Mouse (Mus musculus) T-helper 2 cell (primary cell): Measurements from ENCODE around the gene Gm6993.

Source experiments
- in situ Hi-C: fragments of 300-600 bp; cut with MboI, MseI; formaldehyde crosslinking; loops from one replicate; pipeline ENCODE4 v1.15.1; 2025; ENCODE audit warnings: high pct_unique_total_duplicates

Gene Gm6993

DNA sequence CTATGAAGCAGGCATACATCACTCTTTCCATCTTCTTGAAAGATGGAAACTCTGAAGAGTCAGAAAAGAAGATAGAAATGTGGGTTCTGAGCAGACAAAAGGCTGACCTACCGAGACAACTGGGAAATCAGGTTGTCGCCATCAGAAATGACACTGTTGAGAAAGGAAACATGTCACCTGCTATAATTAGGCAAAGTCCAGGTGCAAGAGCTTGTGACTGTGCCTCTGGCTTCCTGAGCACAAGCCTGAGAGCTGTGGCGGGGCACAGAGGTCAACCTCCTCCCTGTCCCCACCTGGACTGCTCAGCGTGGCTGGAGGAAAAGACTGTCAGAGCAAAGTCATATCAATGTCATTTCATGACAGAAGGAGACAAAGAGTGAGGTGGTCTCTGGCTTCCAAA, 772 bp upstream of the Gm6993 start:
- in situ Hi-C loops, result no loop called here

DNA sequence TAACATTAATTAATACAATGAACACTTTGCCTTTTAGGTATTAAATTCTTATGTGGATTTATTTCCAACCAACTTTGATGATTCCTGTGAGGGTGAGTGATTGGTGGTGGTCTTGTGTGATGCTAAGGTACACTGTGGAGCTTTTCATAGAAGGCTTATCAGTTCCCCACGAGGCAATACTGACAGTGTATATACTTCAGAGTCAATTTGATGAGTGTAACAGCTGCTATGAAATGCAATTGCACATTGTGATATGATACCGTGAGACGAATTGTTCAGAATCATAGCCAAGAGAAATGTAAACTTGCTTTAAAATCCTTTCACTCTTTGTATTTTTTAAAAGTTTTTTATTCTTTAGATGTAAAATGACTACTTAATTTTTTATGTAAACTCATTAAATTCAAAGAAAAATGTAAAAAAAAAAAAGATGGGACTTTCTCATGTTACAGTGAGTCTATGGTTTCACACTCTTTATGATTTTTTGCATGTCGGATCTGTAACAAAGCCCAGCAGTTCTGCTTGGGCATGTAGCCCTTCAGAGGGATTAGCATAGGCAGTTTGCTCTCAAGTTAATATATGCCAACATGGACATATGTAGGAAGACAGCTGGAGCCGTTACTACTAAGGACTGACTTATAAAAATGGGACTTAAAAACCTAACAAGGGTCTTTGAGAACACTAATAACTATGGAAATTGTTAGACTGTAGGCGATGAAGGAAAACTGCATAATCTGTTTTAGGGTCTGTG, 1.2 kb downstream of the Gm6993 start:
- in situ Hi-C loops, result no loop called here

GRCm38 (mm10) chr12:31244001-31244400, 3.4 kb downstream of the Gm6993 start:
- in situ Hi-C loops, result no loop called here

DNA sequence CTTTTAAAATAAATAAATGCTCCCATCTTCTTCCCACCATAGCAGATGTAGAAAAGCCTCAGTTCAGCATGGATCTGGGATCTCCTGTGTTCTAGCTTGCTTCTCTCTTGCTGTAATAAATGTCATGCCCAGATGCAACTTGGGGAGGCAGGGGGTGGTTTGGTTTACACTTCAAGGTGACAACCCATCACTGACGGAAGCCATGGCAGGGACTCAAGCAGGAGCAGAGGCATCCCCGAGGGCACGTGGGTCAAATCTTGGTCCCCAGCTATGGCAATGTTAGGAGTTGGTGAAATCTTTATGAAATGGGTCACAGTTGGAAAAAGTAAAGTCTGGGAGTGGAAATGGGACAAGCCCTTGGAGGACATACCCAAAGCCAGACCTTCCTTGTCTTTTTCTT, 4.1 kb downstream of the Gm6993 start:
- in situ Hi-C loops, result no loop called here

GRCm38 (mm10) chr12:31246153-31246552, 5.6 kb downstream of the Gm6993 start:
- in situ Hi-C loops, result no loop called here

GRCm38 (mm10) chr12:31246615-31247014, 6.0 kb downstream of the Gm6993 start:
- in situ Hi-C loops, result no loop called here

DNA sequence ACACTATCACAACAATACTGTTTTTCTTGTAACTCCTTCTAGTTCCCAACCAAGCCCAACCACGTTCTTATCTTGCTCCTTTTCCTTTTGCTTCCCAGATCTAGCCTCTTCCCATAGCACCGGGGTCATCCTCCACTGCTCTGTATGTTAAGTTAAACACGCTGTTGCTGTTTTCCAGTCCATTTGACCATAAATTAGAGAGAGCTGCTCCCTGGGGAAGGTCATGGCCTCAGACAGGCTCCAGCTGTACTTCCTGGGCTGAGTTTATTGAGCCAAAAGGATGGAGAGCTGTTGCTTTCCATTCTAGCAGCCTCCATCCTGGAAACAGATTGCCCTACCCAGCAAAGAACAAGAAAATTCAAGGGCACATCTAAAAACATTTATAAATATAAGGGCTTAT, 7.6 kb downstream of the Gm6993 start:
- in situ Hi-C loops, result no loop called here

GRCm38 (mm10) chr12:31248681-31249080, 8.1 kb downstream of the Gm6993 start:
- in situ Hi-C loops, result no loop called here

- in situ Hi-C loops, result no loop called here
Observed at GRCm38 (mm10) chr12:31252259-31252658, 11.7 kb downstream of the Gm6993 start.

DNA sequence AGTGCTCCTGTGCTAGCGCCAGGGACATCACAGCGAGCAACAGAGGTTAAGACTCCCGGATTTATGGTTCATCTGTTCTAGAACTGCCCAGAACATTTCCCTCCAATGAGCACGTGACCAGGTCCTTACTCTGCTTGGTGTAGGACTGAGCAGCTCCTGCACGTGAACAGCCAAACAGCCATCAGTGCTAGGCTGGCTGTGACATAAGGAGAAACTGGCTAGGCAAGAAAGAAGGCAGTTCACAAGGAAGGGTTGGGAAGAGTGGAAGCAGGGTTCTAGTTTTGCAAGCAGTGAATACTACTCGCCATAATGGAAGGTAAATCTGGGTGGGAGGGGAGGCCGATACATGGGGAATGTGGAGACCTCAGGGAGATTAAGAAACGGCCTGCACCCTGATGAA, 14.4 kb downstream of the Gm6993 start:
- in situ Hi-C loops, result no loop called here

- in situ Hi-C loops, result no loop called here
Observed at GRCm38 (mm10) chr12:31256121-31256903, 15.7 kb downstream of the Gm6993 start.

DNA sequence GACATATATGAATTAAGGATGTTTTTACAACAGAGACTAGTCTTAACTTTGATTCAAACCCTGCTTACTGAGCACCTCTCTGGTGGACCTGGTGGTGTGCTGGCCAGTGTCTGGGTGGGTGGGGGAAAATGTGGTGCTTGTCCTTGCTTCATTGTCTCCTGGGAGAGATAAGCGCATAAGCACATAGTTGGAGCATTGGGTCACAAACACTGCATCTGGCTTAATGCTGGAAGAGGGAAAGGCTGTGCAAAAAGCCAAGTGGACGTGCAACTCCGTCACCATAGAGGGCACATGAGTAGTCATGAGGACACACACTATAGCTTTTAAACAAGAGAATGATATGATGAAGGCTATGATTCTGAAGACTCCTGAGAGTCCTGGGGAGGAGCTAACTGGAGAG, 21.3 kb downstream of the Gm6993 start:
- in situ Hi-C loops, result no loop called here

DNA sequence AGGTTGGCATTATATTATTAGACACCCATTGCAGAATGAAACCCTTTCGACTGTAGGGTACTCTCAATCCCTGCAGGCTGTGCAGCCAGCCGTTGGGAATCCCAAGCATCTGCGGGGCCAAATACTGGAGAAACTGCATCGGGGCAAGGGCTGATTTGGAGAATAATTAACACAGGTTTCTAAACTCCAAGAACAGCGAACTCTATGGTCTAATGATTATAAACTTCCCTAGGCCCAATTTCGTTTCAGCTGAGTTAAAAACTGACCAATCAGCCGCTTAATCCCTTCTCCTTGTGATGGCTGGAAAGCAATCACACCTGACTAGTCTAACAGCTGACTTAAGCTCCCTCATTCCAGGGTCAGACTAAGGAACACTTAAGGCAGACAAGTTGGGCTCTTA, 23.4 kb downstream of the Gm6993 start:
- in situ Hi-C loops, result no loop called here

GRCm38 (mm10) chr12:31265005-31265721, 24.6 kb downstream of the Gm6993 start, which contains the start of gene Lamb1:
Gene Lamb1 (plus strand): TSS chr12:31265234.
- in situ Hi-C loops, result no loop called here

DNA sequence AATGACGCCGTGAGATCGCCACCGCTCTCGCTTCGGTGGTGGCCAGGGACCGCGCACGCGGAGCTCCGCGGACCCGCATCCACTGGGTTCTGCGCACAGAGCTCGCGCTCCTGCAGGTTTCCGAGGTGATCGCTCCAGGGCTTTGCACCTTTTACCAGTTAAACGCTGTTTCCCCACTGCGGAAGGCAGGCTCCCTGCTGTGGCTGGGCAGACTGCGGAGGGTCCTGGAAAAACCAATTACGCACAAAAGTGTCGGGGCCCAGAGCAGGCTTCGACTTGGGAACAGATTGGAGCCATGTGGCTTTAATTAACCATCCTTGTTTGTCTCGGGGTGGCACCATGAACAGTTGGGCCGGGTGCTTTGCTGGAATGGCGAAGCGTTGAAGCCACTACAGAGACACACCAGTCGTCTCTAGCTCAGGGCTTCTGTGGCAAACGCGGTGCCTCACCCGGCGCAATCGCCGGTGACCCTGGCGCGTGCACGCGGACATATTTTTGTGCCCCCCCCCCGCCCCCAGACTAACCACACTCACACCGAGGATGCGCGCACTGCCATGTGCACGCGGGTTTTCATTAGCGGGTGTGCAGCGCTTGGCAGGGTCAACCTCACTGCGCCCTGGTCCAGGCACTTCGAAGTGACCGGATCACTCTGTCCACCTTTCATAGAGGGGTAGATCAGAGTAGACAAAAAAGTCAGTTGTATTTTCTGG, 25.3 kb downstream of the Gm6993 start:
- in situ Hi-C loops, result no loop called here

DNA sequence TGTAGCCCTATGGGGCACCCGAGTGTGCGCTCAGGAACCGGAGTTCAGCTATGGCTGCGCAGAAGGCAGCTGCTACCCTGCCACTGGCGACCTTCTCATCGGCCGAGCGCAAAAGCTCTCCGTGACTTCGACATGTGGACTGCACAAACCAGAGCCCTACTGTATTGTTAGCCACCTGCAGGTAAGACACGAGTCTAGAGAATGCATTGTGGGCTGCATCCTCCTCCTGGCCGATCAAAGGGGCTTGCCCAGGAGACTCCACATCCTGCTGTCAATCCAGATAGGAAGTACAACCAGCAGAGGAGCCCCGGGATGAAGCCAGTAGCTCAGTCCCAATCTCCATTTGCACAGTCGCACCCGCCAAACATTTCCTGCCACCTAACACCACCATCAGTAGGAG, 26.1 kb downstream of the Gm6993 start:
- in situ Hi-C loops, result no loop called here

- in situ Hi-C loops, result no loop called here
Observed at GRCm38 (mm10) chr12:31267363-31267762, 26.8 kb downstream of the Gm6993 start.

- in situ Hi-C loops, result no loop called here
Observed at GRCm38 (mm10) chr12:31268315-31268714, 27.7 kb downstream of the Gm6993 start.

DNA sequence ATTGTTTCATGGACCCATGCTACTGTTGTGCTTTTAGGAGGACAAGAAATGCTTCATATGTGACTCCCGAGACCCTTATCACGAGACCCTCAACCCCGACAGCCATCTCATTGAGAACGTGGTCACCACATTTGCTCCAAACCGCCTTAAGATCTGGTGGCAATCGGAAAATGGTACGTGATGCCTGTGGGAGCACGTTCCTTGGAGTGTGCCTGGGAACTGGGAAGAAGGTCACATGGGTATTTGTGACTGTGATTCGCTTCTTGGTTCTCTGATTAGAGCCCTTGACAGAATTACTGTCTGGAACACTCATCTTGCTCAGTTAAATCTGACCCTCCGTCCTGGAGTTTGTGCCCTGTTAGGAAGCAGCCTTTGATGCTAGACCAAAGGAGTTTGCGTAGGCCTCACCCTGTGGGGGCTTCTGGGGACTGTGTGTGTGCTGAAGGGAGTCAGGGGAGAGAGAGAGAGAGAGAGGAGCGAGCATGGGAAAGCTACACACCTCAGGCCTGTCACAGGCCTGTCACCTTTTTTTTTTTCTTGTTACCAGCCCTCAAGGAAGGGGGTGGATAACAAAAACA, 28.5 kb downstream of the Gm6993 start:
- in situ Hi-C loops, result no loop called here

DNA sequence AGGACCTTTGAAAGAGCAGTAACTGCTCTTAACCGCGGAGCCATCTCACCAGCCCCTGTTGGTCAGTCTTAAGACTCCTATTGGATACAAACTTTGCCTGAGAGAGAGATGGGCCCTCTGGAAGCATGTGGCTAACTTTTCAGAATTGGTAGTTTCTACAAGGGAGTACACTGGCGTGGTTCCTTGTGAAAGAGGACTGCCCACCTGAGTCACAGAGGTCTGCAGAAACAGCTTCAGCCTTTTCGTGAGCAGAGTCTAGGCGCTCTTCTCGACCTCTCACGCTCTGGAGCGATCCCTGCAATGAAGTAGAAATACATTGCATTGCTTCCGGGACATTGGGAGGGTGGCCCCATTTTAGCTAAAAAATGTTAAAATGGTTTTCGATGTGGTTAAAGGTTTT, 29.8 kb downstream of the Gm6993 start:
- in situ Hi-C loops, result no loop called here

- in situ Hi-C loops, result no loop called here
Observed at GRCm38 (mm10) chr12:31270776-31271175, 30.2 kb downstream of the Gm6993 start.
